11 mouse cellular contexts compared by ENCODE assay signal in genomic region chr13:97245157-97245556, GRCm38 (mm10). TPM values are rescaled to one million over a fixed set of nuclear protein-coding genes. Genes with fewer than 3 reads are reported as not detected.
DNase-seq lines count a peak whose midpoint lies in the region; ATAC-seq and TF ChIP-seq lines count a peak whose summit lies in the region.
"Had no signal": no experiment of that assay in that cellular context is flagged by ENCODE, and none has a peak within 500 bp of the region (broad histone marks: within the 10 kb centered on the region; RNA-seq: fewer than 3 reads in every experiment).

No protein-coding gene starts in this region.

- H3K27ac ChIP-seq in liver, postnatal 0 days (ENCODE audit: low read depth) = no peak overlapping the region
- H3K27ac ChIP-seq in forebrain, embryonic 12.5 days = 0 out of 2 replicates have a peak overlapping the region, but pooled peaks have one; percentile 21
- H3K27ac ChIP-seq in hindbrain, embryonic 16.5 days (ENCODE audit: low read depth, low read length) = peak overlapping the region; percentile 32; the same call in 1 of the 2 replicates
- H3K27ac ChIP-seq in stomach, embryonic 15.5 days = no peak overlapping the region
- H3K27ac ChIP-seq in thymus, adult 2 months (ENCODE audit: control insufficient read depth, insufficient read depth, low read length) = no peak overlapping the region
- H3K27ac ChIP-seq: limb, embryonic 12.5 days had no signal

- WGBS in liver, postnatal 0 days (ENCODE audit: insufficient replicate concordance) = 81% methylated on average over 12 of the region's 12 CpGs
- 86% methylated on average over 12 of the region's 12 CpGs for WGBS in forebrain, embryonic 12.5 days
- 67% methylated on average over 12 of the region's 12 CpGs for WGBS in hindbrain, embryonic 16.5 days
- WGBS in stomach, embryonic 15.5 days = 89% methylated on average over 12 of the region's 12 CpGs
- 94% methylated on average over 12 of the region's 12 CpGs for WGBS in thymus, adult 2 months

- no peaks in the 10 kb centered on the region for H3K9me3 ChIP-seq in liver, postnatal 0 days (ENCODE audit: low read length)
- no peaks in the 10 kb centered on the region for H3K9me3 ChIP-seq in forebrain, embryonic 12.5 days
- H3K9me3 ChIP-seq in hindbrain, embryonic 16.5 days (ENCODE audit: control insufficient read depth, low read length) = no peaks in the 10 kb centered on the region
- H3K9me3 ChIP-seq in stomach, embryonic 15.5 days = no peaks in the 10 kb centered on the region
- H3K9me3 ChIP-seq: limb, embryonic 12.5 days had no signal

- H3K4me1 ChIP-seq in liver, postnatal 0 days (ENCODE audit: insufficient read depth) = peaks cover 22% of the 10 kb centered on the region
- peaks cover 85% of the 10 kb centered on the region for H3K4me1 ChIP-seq in forebrain, embryonic 12.5 days
- peaks cover 63% of the 10 kb centered on the region for H3K4me1 ChIP-seq in hindbrain, embryonic 16.5 days (ENCODE audit: control insufficient read depth, insufficient read depth, low read depth, low read length)
- peaks cover 49% of the 10 kb centered on the region for H3K4me1 ChIP-seq in stomach, embryonic 15.5 days
- peaks cover 23% of the 10 kb centered on the region for H3K4me1 ChIP-seq in thymus, adult 2 months (replicated peaks; ENCODE audit: control insufficient read depth, insufficient read depth, low read length)

- no peak for TF ChIP-seq EP300 in liver, postnatal 0 days (IDR thresholded peaks at IDR 0.05; ENCODE audit: low read depth)

- no peak for TF ChIP-seq POLR2A in thymus, adult 2 months (IDR thresholded peaks at IDR 0.05; ENCODE audit: control insufficient read depth, extremely low read depth, insufficient read depth, low read length, poor library complexity)

- peak; percentile 8 for DNase-seq in liver, postnatal 0 days
- DNase-seq in liver = no peak
- no peak for DNase-seq in cerebellum, postnatal 25 days
- no peak for DNase-seq in thymus, adult 2 months
- DNase-seq: embryo, embryonic 11 days; heart, postnatal 36 days; right cerebral cortex, postnatal 25 days had no signal

- TF ChIP-seq CTCF in liver, postnatal 0 days (IDR thresholded peaks at IDR 0.05; ENCODE audit: low read depth) = no peak
- TF ChIP-seq CTCF in thymus, adult 2 months (IDR thresholded peaks at IDR 0.05; ENCODE audit: borderline replicate concordance, control insufficient read depth, extremely low read depth, insufficient read depth, low read length, poor library complexity) = no peak

- no peak overlapping the region for H3K9ac ChIP-seq in liver, postnatal 0 days (replicated peaks)
- H3K9ac ChIP-seq in forebrain, embryonic 12.5 days = no peak overlapping the region
- 0 out of 2 replicates have a peak overlapping the region, but pooled peaks have one; percentile 21 for H3K9ac ChIP-seq in hindbrain, embryonic 16.5 days (ENCODE audit: low read depth, low read length)
- no peak overlapping the region for H3K9ac ChIP-seq in stomach, embryonic 15.5 days
- H3K9ac ChIP-seq: limb, embryonic 12.5 days had no signal

- H3K36me3 ChIP-seq in liver, postnatal 0 days (replicated peaks; ENCODE audit: insufficient read depth, low read length) = peaks cover 22% of the 10 kb centered on the region; the same call in 1 of the 2 replicates
- H3K36me3 ChIP-seq in forebrain, embryonic 12.5 days (replicated peaks) = peaks cover 53% of the 10 kb centered on the region
- peaks cover 11% of the 10 kb centered on the region for H3K36me3 ChIP-seq in hindbrain, embryonic 16.5 days (ENCODE audit: control insufficient read depth, insufficient read depth, low read length)
- H3K36me3 ChIP-seq in stomach, embryonic 15.5 days = peaks cover 25% of the 10 kb centered on the region
- peaks cover 3% of the 10 kb centered on the region for H3K36me3 ChIP-seq in thymus, adult 2 months (ENCODE audit: control insufficient read depth, insufficient read depth, low read length)

- H3K4me3 ChIP-seq in liver, postnatal 0 days (ENCODE audit: low read depth, low read length) = no peak overlapping the region
- peak overlapping the region; percentile 91 for H3K4me3 ChIP-seq in forebrain, embryonic 12.5 days (replicated peaks)
- H3K4me3 ChIP-seq in hindbrain, embryonic 16.5 days (ENCODE audit: low read length) = peak overlapping the region; percentile 90
- H3K4me3 ChIP-seq in stomach, embryonic 15.5 days (replicated peaks) = no peak overlapping the region
- H3K4me3 ChIP-seq in thymus, adult 2 months (ENCODE audit: control insufficient read depth, insufficient read depth, low read length) = no peak overlapping the region
- H3K4me3 ChIP-seq: limb, embryonic 12.5 days had no signal

- ATAC-seq in liver, postnatal 0 days = no peak
- ATAC-seq in forebrain, embryonic 12.5 days (ENCODE audit: low FRiP score) = no peak
- no peak for ATAC-seq in hindbrain, embryonic 16.5 days
- ATAC-seq in stomach, embryonic 15.5 days (ENCODE audit: insufficient read depth, low FRiP score, low read depth) = no peak

- H3K4me2 ChIP-seq in liver, postnatal 0 days (ENCODE audit: low read depth, low read length) = no peak overlapping the region
- peak overlapping the region; percentile 71 for H3K4me2 ChIP-seq in forebrain, embryonic 12.5 days
- H3K4me2 ChIP-seq in hindbrain, embryonic 16.5 days (ENCODE audit: low read length) = peak overlapping the region; percentile 91
- peak overlapping the region; percentile 83; the same call in 1 of the 2 replicates for H3K4me2 ChIP-seq in stomach, embryonic 15.5 days

- no peaks in the 10 kb centered on the region for H3K27me3 ChIP-seq in liver, postnatal 0 days (ENCODE audit: insufficient read depth, low read length)
- no peaks in the 10 kb centered on the region for H3K27me3 ChIP-seq in forebrain, embryonic 12.5 days
- H3K27me3 ChIP-seq in hindbrain, embryonic 16.5 days (replicated peaks; ENCODE audit: control insufficient read depth, insufficient read depth, low read length) = no peaks in the 10 kb centered on the region
- no peaks in the 10 kb centered on the region for H3K27me3 ChIP-seq in stomach, embryonic 15.5 days (replicated peaks)
- no peaks in the 10 kb centered on the region for H3K27me3 ChIP-seq in thymus, adult 2 months (ENCODE audit: control insufficient read depth, insufficient read depth, low read length)

RNA-seq across cellular contexts. Expression of gene Enc1, which starts 4.3 kb away (rescaled TPM):
- 1.7 and 2.6 TPM in 2 replicates for polyA plus RNA-seq in liver, postnatal 0 days (2015; fragmentation: Nextera tagmentation; extraction: Ambion mirVana)
- 23.9 and 26.9 TPM in 2 replicates for polyA plus RNA-seq in forebrain, embryonic 12.5 days (2016; fragmentation: Nextera tagmentation; extraction: Ambion mirVana)
- polyA plus RNA-seq in hindbrain, embryonic 16.5 days (2015; fragmentation: Nextera tagmentation; extraction: Ambion mirVana) = 66.3 and 67.6 TPM in 2 replicates
- 7.2 and 7.9 TPM in 2 replicates for polyA plus RNA-seq in stomach, embryonic 15.5 days (2015; fragmentation: Nextera tagmentation; extraction: Ambion mirVana)
- 7.6 and 10.0 TPM in 2 replicates for polyA plus RNA-seq in thymus, adult 2 months (2012; rRNA removed)

RNA-seq across cellular contexts. Expression of gene Hexb, which starts 47.0 kb away (rescaled TPM):
- 21.2 and 22.0 TPM in 2 replicates for polyA plus RNA-seq in liver, postnatal 0 days (2015; fragmentation: Nextera tagmentation; extraction: Ambion mirVana)
- 18.4 and 20.6 TPM in 2 replicates for polyA plus RNA-seq in forebrain, embryonic 12.5 days (2016; fragmentation: Nextera tagmentation; extraction: Ambion mirVana)
- polyA plus RNA-seq in hindbrain, embryonic 16.5 days (2015; fragmentation: Nextera tagmentation; extraction: Ambion mirVana) = 54.1 and 58.5 TPM in 2 replicates
- 42.7 and 44.6 TPM in 2 replicates for polyA plus RNA-seq in stomach, embryonic 15.5 days (2015; fragmentation: Nextera tagmentation; extraction: Ambion mirVana)
- polyA plus RNA-seq in thymus, adult 2 months (2012; rRNA removed) = 138 and 180 TPM in 2 replicates

Comparison
In these comparisons a context has a peak if more than half of its experiments do, and no peak if none do; other contexts are left out.
1. H3K27ac ChIP-seq: peak in forebrain, embryonic 12.5 days (single experiment) and hindbrain, embryonic 16.5 days (single experiment); none in liver, postnatal 0 days (single experiment), stomach, embryonic 15.5 days (single experiment) and thymus, adult 2 months (single experiment).
2. H3K4me3 ChIP-seq: peak in forebrain, embryonic 12.5 days (single experiment) and hindbrain, embryonic 16.5 days (single experiment); none in liver, postnatal 0 days (single experiment), stomach, embryonic 15.5 days (single experiment) and thymus, adult 2 months (single experiment).